Mouse (Mus musculus): Measurements from ENCODE around the gene Slc25a34. TPM values are rescaled to one million over a fixed set of nuclear protein-coding genes. Genes with fewer than 3 reads are reported as not detected.

The Slc25a34 gene
- polyA plus RNA-seq, 1 experiment from 2014 or later = not detected

DNA sequence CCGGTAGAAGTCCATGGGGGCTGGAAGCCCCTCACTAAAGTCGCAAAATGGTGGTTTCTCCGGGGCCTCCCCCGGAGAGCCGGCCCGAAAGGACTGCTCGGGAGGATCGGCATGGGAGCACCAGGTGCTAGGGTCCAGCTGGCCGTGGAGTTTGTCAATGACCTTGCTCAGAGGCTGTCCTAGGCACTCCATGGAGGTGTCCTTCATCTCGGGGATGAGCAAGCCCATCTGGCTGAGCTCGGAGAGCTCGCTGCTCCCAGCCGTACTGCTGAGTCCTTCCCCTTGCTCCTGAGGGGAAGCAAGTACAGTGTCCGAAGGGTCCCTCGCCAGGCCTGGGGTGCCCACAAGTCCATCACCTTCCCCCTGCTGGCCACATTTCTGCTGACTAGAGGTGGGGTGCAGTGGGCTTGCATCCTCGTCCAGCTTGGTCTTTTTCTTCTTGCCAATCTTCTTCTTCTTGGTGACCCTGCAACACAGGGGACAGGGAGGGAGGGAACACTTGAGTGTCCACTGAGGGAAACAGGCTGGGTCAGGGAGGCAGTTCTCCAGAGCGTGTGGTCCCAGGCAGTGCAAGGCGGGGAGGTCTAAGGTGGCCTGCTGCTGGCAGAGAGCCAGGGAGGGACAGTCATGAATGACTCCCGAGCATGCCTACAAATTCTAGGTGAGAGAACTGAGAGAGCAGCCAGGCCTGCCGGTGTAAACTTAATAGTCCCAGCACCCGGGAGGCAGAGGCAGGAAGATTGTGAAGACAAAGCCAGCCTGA is 8.7 kb upstream of the Slc25a34 start:
- no peak overlapping the region for H3K4me3 ChIP-seq (ENCODE audit: low read depth, low read length)
- ATAC-seq (ENCODE audit: insufficient read depth) (no peak; the same call in 1 of the 2 replicates), DNase-seq (peak; percentile 34)
- no peaks in the 10 kb centered on the region for H3K4me1 ChIP-seq (ENCODE audit: insufficient read depth)
- 83% methylated on average over 21 of the region's 21 CpGs for WGBS
- no peak overlapping the region for H3K9ac ChIP-seq
- TF ChIP-seq CTCF (IDR thresholded peaks at IDR 0.05; ENCODE audit: low read depth) = no peak
- H3K27me3 ChIP-seq (ENCODE audit: insufficient read depth, low read length) = no peaks in the 10 kb centered on the region
- H3K9me3 ChIP-seq (ENCODE audit: low read depth, low read length) = no peaks in the 10 kb centered on the region
- peaks cover 95% of the 10 kb centered on the region for H3K36me3 ChIP-seq (ENCODE audit: insufficient read depth)
- no peak overlapping the region for H3K27ac ChIP-seq (ENCODE audit: low read depth)
- no peak overlapping the region for H3K4me2 ChIP-seq

DNA sequence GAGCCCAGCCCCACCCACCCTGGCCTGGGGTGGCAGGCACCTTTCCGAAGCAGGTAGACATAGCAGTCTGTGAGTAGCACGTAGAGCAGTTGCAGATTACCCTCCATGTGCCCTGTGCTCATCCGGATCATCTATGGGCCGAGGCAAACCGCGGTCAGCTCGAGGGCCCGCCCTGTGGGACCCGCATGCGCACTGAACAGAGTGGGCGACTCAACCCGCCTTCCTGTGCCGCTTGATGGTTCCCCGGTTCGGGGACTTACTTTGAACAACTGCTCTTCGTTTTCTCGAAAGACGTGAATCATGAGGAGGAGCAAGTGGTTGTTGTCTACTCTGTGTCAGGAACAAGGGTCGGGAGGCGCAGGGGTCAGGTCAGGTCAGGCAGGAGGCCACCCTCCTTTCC is 7.6 kb upstream of the Slc25a34 start:
- no peaks in the 10 kb centered on the region for H3K9me3 ChIP-seq (ENCODE audit: low read depth, low read length)
- WGBS = 91% methylated on average over 20 of the region's 20 CpGs
- no peak overlapping the region for H3K4me2 ChIP-seq
- H3K27ac ChIP-seq (ENCODE audit: low read depth) = no peak overlapping the region
- ATAC-seq (ENCODE audit: insufficient read depth) (no peak), DNase-seq (no peak)
- no peaks in the 10 kb centered on the region for H3K27me3 ChIP-seq (ENCODE audit: insufficient read depth, low read length)
- no peaks in the 10 kb centered on the region for H3K4me1 ChIP-seq (ENCODE audit: insufficient read depth)
- peaks cover 95% of the 10 kb centered on the region for H3K36me3 ChIP-seq (ENCODE audit: insufficient read depth)
- TF ChIP-seq CTCF (IDR thresholded peaks at IDR 0.05; ENCODE audit: low read depth) = no peak
- H3K4me3 ChIP-seq (ENCODE audit: low read depth, low read length) = no peak overlapping the region
- no peak overlapping the region for H3K9ac ChIP-seq

DNA sequence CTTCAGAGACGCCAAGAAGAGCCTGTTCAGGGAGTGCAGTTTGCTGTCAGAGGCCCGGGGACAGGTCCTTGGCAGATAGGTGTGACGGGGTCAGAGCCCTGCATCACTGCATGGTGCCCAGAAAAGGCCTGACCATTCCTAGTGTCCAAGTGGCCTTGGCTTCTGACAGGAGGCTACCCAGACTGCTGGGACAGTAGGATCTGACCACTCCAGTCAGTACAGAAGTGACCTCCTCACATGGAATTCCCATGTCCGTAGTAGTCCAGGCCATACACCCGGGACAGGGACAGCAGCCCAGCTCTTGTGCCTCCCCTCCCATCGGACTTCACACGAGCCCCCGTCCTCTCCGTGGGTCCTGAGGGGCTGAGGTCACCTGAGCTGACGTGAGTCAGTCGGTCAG is 6.4 kb upstream of the Slc25a34 start:
- Histone ChIP-seq H3K27ac (ENCODE audit: low read depth) (no peak overlapping the region), H3K9me3 (ENCODE audit: low read depth, low read length) (no peaks in the 10 kb centered on the region), H3K36me3 (ENCODE audit: insufficient read depth) (peaks cover 95% of the 10 kb centered on the region), H3K27me3 (ENCODE audit: insufficient read depth, low read length) (no peaks in the 10 kb centered on the region), H3K4me3 (ENCODE audit: low read depth, low read length) (no peak overlapping the region), H3K4me2 (no peak overlapping the region), H3K4me1 (ENCODE audit: insufficient read depth) (no peaks in the 10 kb centered on the region), H3K9ac (no peak overlapping the region)
- TF ChIP-seq CTCF (IDR thresholded peaks at IDR 0.05; ENCODE audit: low read depth) = no peak
- WGBS = 91% methylated on average over 11 of the region's 11 CpGs
- DNase-seq = no peak
- no peak; the same call in 1 of the 2 replicates for ATAC-seq (ENCODE audit: insufficient read depth)

DNA sequence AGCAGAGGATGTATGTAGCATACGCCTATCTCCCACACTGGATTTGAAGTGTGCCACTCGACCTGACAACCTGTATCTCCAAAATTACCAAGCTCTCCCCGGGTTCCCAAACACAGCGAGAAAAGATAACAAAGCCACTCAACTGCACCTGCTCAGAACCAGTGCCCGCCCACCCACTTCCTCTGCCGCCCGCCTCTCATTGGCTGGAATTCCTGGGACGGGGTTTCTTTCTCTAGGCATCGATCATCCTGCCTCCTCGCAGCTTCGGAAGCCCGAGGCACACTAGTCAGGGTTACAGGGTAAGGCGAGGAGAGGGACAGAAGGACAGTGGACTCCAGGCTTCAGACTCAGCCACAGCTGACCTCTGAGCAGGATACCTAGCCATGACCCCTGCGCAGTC is 5.0 kb upstream of the Slc25a34 start:
- no peak overlapping the region for H3K4me2 ChIP-seq
- H3K4me3 ChIP-seq (ENCODE audit: low read depth, low read length) = no peak overlapping the region
- WGBS = 63% methylated on average over 14 of the region's 14 CpGs
- no peaks in the 10 kb centered on the region for H3K27me3 ChIP-seq (ENCODE audit: insufficient read depth, low read length)
- ATAC-seq (ENCODE audit: insufficient read depth) (no peak), DNase-seq (no peak)
- H3K9ac ChIP-seq = no peak overlapping the region
- H3K36me3 ChIP-seq (ENCODE audit: insufficient read depth) = peaks cover 83% of the 10 kb centered on the region
- no peak for TF ChIP-seq CTCF (IDR thresholded peaks at IDR 0.05; ENCODE audit: low read depth)
- H3K9me3 ChIP-seq (ENCODE audit: low read depth, low read length) = no peaks in the 10 kb centered on the region
- no peaks in the 10 kb centered on the region for H3K4me1 ChIP-seq (ENCODE audit: insufficient read depth)
- H3K27ac ChIP-seq (ENCODE audit: low read depth) = no peak overlapping the region

DNA sequence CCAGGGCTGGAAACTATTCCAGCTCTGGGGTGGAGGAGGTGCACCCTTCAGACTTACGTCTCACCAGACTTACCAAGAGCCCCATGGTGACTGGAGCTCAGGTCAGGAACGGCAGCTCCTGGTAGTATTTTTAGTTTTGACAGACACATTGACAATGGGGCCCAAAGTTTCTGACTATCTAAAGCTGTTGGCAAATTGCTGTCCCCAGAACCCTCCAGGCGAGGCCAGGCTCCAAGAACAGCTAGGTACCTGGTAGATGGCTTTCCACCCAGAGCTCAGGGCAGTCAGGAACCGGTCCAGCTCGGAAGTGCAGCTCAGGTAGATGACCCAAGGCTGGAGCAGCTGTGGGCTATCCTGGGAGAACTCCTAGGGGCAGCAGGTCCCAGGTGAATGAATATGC is 3.9 kb upstream of the Slc25a34 start:
- 86% methylated on average over 5 of the region's 5 CpGs for WGBS
- Histone ChIP-seq H3K4me1 (ENCODE audit: insufficient read depth) (no peaks in the 10 kb centered on the region), H3K36me3 (ENCODE audit: insufficient read depth) (peaks cover 73% of the 10 kb centered on the region), H3K27me3 (ENCODE audit: insufficient read depth, low read length) (no peaks in the 10 kb centered on the region), H3K4me3 (ENCODE audit: low read depth, low read length) (no peak overlapping the region), H3K9ac (no peak overlapping the region), H3K9me3 (ENCODE audit: low read depth, low read length) (no peaks in the 10 kb centered on the region), H3K4me2 (no peak overlapping the region), H3K27ac (ENCODE audit: low read depth) (no peak overlapping the region)
- ATAC-seq (ENCODE audit: insufficient read depth) (no peak), DNase-seq (no peak)
- TF ChIP-seq CTCF (IDR thresholded peaks at IDR 0.05; ENCODE audit: low read depth) = no peak

DNA sequence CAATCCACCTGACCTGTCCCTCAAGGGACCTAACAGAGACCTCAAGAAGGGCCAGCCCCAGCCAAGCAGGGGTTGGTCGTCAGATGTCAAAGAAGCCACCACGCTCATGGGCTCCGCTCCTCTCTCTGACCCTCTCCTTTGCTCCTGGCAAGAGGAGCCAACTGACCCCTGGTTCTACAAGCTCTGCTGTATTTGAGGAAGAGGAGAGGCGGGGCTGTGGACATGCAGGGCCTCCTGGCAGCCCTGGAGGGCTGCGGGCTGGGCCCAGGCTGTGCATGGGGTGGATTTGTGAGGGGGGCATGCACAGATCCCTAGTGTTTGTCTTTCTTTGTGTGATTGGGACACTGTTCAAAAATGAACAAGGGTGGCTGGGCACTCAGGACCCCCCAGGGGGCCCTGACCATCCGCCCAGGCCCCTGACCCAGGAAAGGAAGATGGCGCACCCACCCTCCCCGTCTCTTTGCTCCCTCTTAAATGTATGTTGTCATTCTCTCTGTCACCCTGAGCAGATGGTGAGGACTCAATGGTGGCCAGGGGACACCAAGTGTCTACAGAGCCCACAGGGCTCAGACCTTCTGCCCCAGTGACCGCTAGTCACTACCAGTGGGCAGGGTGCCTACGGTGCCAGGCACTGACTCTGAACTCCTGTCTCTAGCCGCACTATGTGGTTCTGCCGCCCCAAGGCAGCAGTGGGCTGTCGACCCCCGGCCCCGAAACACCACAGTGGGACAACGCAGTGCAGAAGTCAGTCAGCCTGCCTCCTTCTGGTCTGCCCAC is 2.3 kb upstream of the Slc25a34 start:
- WGBS = 90% methylated on average over 16 of the region's 16 CpGs
- Histone ChIP-seq H3K9me3 (ENCODE audit: low read depth, low read length) (no peaks in the 10 kb centered on the region), H3K27me3 (ENCODE audit: insufficient read depth, low read length) (no peaks in the 10 kb centered on the region), H3K27ac (ENCODE audit: low read depth) (no peak overlapping the region), H3K4me3 (ENCODE audit: low read depth, low read length) (no peak overlapping the region), H3K36me3 (ENCODE audit: insufficient read depth) (peaks cover 57% of the 10 kb centered on the region), H3K4me2 (no peak overlapping the region), H3K9ac (no peak overlapping the region), H3K4me1 (ENCODE audit: insufficient read depth) (no peaks in the 10 kb centered on the region)
- ATAC-seq (ENCODE audit: insufficient read depth) (no peak), DNase-seq (no peak)
- TF ChIP-seq CTCF (IDR thresholded peaks at IDR 0.05; ENCODE audit: low read depth) = no peak
